Mouse (Mus musculus): ENCODE data around the gene Evc.

DNA sequence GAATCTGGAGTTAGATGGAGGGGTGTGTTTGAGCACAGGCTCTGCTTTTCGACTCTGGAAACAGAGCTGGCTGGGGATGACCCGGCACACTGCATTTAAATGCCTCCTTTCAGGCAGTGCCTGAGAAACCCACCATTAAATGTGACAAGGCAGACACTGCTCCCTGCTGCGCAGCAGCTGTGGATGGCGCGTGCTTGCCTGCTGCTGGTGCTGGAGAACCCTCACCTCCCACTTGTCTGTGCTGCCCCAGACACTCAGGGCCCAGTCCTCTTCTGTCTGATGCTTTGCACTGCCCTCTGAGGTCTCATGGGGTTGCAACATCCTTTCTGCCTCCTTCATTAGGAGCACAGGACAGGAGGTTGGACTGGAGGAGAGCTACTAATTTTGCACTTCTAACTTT is 75.0 kb downstream of the Evc start:
- TF ChIP-seq POLR2A (IDR thresholded peaks at IDR 0.05; ENCODE audit: low read depth, low read length) (no peak), CTCF (conservative IDR thresholded peaks at IDR 0.05; ENCODE audit: insufficient read depth, insufficient read length, low read depth, low read length) (no peak)
